Mouse (Mus musculus) thymus, adult 2 months (tissue): ENCODE measurements at regions not wholly inside any gene's neighbourhood (a gene's known extent, or its start where the extent isn't known, plus 50 kb on each side); places are given as distances from the start of the nearest gene placed in this dataset.

Source experiments
- DNase-seq: peaks from one replicate; pipeline ENCODE4 v3.0.0; 2021
- H3K27ac ChIP-seq: fragments of 200-500 bp; 2 replicates; pipeline ENCODE4 v1.5.1; 2012; ENCODE audit warnings: low read length, control low read depth; ENCODE audit not compliant: control insufficient read depth, insufficient read depth
- H3K27me3 ChIP-seq: fragments of 200-500 bp; 2 replicates; pipeline ENCODE4 v1.6.1; 2012; ENCODE audit warnings: mild to moderate bottlenecking, low read length, moderate library complexity, mixed read lengths; ENCODE audit not compliant: control insufficient read depth, insufficient read depth
- H3K36me3 ChIP-seq: fragments of 200-500 bp; 2 replicates; pipeline ENCODE4 v1.6.1; 2012; ENCODE audit warnings: mild to moderate bottlenecking, low read length, moderate library complexity; ENCODE audit not compliant: control insufficient read depth, insufficient read depth
- H3K4me1 ChIP-seq: fragments of 200-500 bp; replicated peaks from 2 replicates; pipeline ENCODE4 v1.6.1; 2012; ENCODE audit warnings: low read length; ENCODE audit not compliant: control insufficient read depth, insufficient read depth
- H3K4me3 ChIP-seq: fragments of 200-500 bp; 2 replicates; pipeline ENCODE4 v1.5.1; 2012; ENCODE audit warnings: mild to moderate bottlenecking, low read length, control low read depth, moderate library complexity; ENCODE audit not compliant: control insufficient read depth, insufficient read depth
- CTCF ChIP-seq: fragments of 200-500 bp; IDR thresholded peaks from 2 replicates; pipeline ENCODE4 v1.5.1; 2012; ENCODE audit warnings: mild to moderate bottlenecking, control low read depth, low read length, moderate library complexity, borderline replicate concordance; ENCODE audit not compliant: control insufficient read depth, poor library complexity, insufficient read depth; ENCODE audit errors: extremely low read depth
- POLR2A ChIP-seq: fragments of 200-500 bp; IDR thresholded peaks from 2 replicates; pipeline ENCODE4 v1.6.1; 2012; ENCODE audit warnings: mild to moderate bottlenecking, low read length, control low read depth, moderate library complexity; ENCODE audit not compliant: control insufficient read depth, poor library complexity, insufficient read depth; ENCODE audit errors: extremely low read depth
- WGBS: fragments of 180-500 bp; shearing (Covaris S2); methylation state at CpG from one replicate; pipeline ENCODE4 v1.1.7; 2018; 5-methylcytosine and 5-hydroxymethylcytosine counted together

- Histone ChIP-seq H3K27me3 (no peaks in the 10 kb centered on the region; the same call in 1 of the 2 replicates), H3K4me1 (no peaks in the 10 kb centered on the region), H3K36me3 (no peaks in the 10 kb centered on the region), H3K4me3 (no peak overlapping the region), H3K27ac (no peak overlapping the region)
- 88% methylated on average over 1 of the region's 1 CpGs for WGBS
- DNase-seq, result no peak
- no peak for TF ChIP-seq POLR2A
- TF ChIP-seq CTCF, result no peak
Measured at GRCm38 (mm10) chr3:148503432-148503831, 486.9 kb downstream of the Adgrl2 start.

GRCm38 (mm10) chr3:148501801-148502200 lies 488.6 kb downstream of the Adgrl2 start:
- H3K36me3 ChIP-seq, result no peaks in the 10 kb centered on the region
- no peak overlapping the region for H3K4me3 ChIP-seq
- no peaks in the 10 kb centered on the region; the same call in 1 of the 2 replicates for H3K27me3 ChIP-seq
- TF ChIP-seq POLR2A, result no peak
- no peak for TF ChIP-seq CTCF
- H3K4me1 ChIP-seq, result no peaks in the 10 kb centered on the region
- H3K27ac ChIP-seq, result no peak overlapping the region
- 98% methylated on average over 3 of the region's 3 CpGs for whole genome bisulfite sequencing
- no peak for DNase-seq

- WGBS, result 7% methylated on average over 5 of the region's 5 CpGs
- Histone ChIP-seq H3K4me3 (no peak overlapping the region), H3K36me3 (no peaks in the 10 kb centered on the region), H3K27ac (no peak overlapping the region), H3K27me3 (no peaks in the 10 kb centered on the region), H3K4me1 (no peaks in the 10 kb centered on the region)
- no peak for DNase-seq
- TF ChIP-seq CTCF, result no peak
- no peak for TF ChIP-seq POLR2A
Measured at GRCm38 (mm10) chr3:148496672-148497071, 493.7 kb downstream of the Adgrl2 start.

GRCm38 (mm10) chr3:148491287-148491686 lies 499.1 kb downstream of the Adgrl2 start:
- TF ChIP-seq POLR2A (no peak), CTCF (no peak)
- Histone ChIP-seq H3K4me3 (no peak overlapping the region), H3K36me3 (no peaks in the 10 kb centered on the region), H3K4me1 (no peaks in the 10 kb centered on the region), H3K27me3 (no peaks in the 10 kb centered on the region), H3K27ac (no peak overlapping the region)
- WGBS, result 32% methylated on average over 3 of the region's 3 CpGs
- DNase-seq, result no peak

GRCm38 (mm10) chr3:148489201-148489600 lies 501.2 kb downstream of the Adgrl2 start:
- no peaks in the 10 kb centered on the region for H3K36me3 ChIP-seq
- 86% methylated on average over 4 of the region's 4 CpGs for WGBS
- H3K27ac ChIP-seq, result no peak overlapping the region
- H3K27me3 ChIP-seq, result no peaks in the 10 kb centered on the region
- H3K4me3 ChIP-seq, result no peak overlapping the region
- TF ChIP-seq POLR2A, result no peak
- no peak for TF ChIP-seq CTCF
- DNase-seq, result no peak
- H3K4me1 ChIP-seq, result no peaks in the 10 kb centered on the region

GRCm38 (mm10) chr3:148487949-148488348 lies 502.4 kb downstream of the Adgrl2 start:
- H3K4me1 ChIP-seq, result no peaks in the 10 kb centered on the region
- H3K27ac ChIP-seq, result no peak overlapping the region
- H3K27me3 ChIP-seq, result no peaks in the 10 kb centered on the region
- H3K36me3 ChIP-seq, result no peaks in the 10 kb centered on the region
- 38% methylated on average over 5 of the region's 5 CpGs for WGBS
- TF ChIP-seq CTCF (no peak), POLR2A (no peak)
- no peak for DNase-seq
- no peak overlapping the region for H3K4me3 ChIP-seq

GRCm38 (mm10) chr3:148475862-148476261 lies 514.5 kb downstream of the Adgrl2 start:
- no peaks in the 10 kb centered on the region for H3K36me3 ChIP-seq
- TF ChIP-seq CTCF (no peak), POLR2A (no peak)
- H3K27ac ChIP-seq, result no peak overlapping the region
- WGBS, result 93% methylated on average over 8 of the region's 8 CpGs
- H3K27me3 ChIP-seq, result no peaks in the 10 kb centered on the region
- H3K4me3 ChIP-seq, result no peak overlapping the region
- no peak for DNase-seq
- no peaks in the 10 kb centered on the region for H3K4me1 ChIP-seq
